Mouse (Mus musculus) T-helper 17 cell (primary cell): ENCODE measurements around the gene Myo18a.

Source experiments
- in situ Hi-C, 2 experiments: fragments of 300-600 bp; cut with MboI, MseI; formaldehyde crosslinking; loops; 1 replicate in 1 of 2; 2 replicates in 1 of 2; pipeline ENCODE4 v1.15.1; 2025; ENCODE audit warnings: high pct_unique_total_duplicates in 2 of 2

The Myo18a gene

GRCm38 (mm10) chr11:77771879-77772713, 9.1 kb downstream of the Myo18a start:
- in situ Hi-C loops = no loop called here

- in situ Hi-C loops = no loop called here
These were observed 12.8 kb downstream of the Myo18a start for GRCm38 (mm10) chr11:77775701-77776400.

- in situ Hi-C loops = no loop called here
These were observed 14.4 kb downstream of the Myo18a start for GRCm38 (mm10) chr11:77777436-77777835.

GRCm38 (mm10) chr11:77777937-77778336, 14.9 kb downstream of the Myo18a start:
- in situ Hi-C loops = no loop called here

DNA sequence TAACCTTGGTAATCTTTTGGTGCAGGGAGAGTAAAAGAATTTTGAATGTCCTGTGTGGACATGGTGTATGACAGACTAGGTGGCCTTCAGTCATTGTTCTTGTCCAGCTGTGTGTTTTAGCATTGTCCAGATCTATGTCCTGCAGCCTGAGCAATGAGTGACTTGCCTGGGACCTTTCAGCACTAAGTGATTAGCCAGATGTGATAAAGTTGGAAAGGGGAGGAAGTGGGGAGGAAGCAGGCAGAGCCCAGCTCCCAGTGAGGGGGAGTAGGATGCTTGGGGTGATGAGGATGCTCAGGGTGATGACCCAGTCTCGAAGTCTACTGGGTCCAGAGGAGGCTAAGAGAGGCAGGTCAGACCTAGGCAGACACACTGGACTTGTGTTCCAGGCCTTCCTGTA, 16.2 kb downstream of the Myo18a start:
- in situ Hi-C loops = no loop called here

DNA sequence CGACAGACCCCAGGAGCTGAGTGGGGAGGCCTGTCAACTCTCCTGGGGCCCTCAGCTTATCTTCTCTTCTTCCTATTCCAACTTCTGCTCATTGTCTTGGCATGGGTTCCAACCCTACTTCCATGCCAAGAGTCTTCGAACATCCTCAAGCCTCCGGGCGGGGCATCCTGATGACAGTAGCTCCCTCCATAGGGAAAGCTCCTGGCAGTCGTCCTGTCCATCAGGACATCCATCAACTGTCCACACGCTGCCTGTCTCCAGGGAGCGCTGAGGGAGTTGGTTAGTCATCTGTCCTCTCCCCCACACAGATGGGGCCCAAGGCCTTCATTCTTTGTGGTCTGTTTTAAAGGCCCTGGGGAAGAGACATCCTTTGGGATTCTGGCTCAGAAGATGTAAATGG, 18.0 kb downstream of the Myo18a start:
- in situ Hi-C loops = no loop called here

GRCm38 (mm10) chr11:77782104-77782815, 19.2 kb downstream of the Myo18a start:
- in situ Hi-C loops = no loop called here

GRCm38 (mm10) chr11:77783211-77783746, 20.2 kb downstream of the Myo18a start:
- in situ Hi-C loops = no loop called here

DNA sequence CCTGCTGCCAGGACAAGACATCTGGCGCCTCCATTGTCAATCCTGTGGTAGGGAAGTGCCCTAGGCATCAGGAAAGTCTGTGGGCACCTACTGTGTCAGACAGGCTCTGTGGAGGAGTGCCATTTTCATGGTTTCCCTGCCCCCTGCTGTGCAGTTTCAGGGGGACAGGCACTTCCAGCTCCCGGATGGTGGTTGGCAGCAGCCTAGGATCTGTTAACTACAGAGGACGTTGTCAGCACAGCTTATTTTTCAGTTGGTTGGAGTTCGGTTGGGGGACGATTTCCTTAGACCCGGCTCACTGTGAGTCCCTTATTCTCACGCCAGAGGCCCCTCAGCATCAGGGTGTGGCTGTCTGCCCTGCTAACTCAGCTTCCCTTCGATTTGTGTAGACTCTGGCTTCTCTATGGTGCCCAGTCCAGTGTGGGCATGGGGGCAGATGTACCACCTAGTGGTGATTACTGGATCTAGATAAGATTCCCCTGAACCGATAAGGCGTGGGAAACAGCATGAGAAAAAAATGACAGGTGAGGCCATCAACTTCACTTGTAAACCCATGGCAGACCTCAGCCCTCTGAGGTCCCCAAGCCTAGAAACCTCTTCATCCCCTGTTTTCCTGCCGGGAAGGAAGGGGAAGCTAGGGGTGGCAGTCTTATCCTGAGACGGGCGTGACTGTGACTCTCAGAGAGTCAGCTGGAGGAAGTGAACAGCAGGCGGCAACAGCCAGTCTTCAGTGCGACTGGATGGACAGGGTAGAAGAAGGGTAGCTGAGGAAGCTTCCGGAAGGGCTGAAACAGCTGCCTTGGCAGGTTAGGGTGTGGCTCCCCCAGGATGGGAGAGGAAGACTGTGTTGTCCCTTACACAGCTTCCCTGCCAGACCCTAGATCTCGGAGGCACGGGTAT, 21.0 kb downstream of the Myo18a start:
- in situ Hi-C loops = no loop called here

GRCm38 (mm10) chr11:77784894-77785293, 21.8 kb downstream of the Myo18a start:
- in situ Hi-C loops = no loop called here

- in situ Hi-C loops = no loop called here
These were observed 22.3 kb downstream of the Myo18a start for GRCm38 (mm10) chr11:77785396-77785767.

- in situ Hi-C loops = no loop called here
These were observed 22.9 kb downstream of the Myo18a start for GRCm38 (mm10) chr11:77785768-77786561.

GRCm38 (mm10) chr11:77787707-77788106, 24.7 kb downstream of the Myo18a start, which contains the start of gene Gm10277:
Gm10277 (minus strand) TSS chr11:77787747.
- in situ Hi-C loops = no loop called here

DNA sequence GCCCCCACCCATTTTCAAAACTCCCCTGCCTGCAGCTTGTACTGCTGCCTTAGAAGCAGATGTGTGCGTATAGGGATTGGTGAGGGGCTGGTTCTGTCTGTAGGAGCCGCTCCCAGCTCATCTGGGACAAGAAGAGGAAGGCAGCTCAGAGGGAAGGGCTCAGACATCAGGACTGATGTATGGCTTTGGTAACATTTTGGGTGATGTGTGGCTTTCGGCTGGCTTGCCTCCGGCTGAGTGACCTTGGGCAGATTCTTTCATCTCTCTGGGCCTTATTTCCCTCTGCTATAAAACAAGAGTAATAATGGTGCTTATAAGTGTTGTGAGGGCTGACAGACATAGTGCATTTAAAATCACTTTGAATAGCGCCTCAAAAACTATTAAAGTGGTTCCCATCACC, 26.5 kb downstream of the Myo18a start:
- in situ Hi-C loops = no loop called here

GRCm38 (mm10) chr11:77790286-77790685, 27.2 kb downstream of the Myo18a start:
- in situ Hi-C loops = no loop called here

DNA sequence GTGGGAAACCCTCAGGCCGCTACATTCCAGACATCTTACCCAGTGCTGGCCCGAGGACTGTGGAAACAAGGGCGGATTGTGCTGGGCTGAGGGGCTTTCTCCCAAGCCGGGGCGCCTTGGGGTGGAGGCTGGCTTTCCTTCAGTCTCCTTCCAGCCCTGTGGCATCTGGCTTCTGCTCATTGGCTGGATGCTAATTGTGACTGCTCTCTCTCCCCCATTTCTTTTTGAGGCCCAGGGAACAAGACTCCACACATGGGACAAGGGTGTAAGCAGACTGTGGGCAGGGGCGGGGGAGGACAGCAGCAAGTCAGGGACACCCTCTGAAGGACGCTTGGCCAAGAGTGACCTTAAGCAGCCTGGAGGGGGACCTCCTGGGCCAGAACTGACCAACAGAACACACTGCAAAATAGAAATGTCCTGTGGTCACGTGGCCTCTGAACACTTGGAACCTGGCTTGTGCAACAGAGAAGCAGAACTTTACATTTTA, 28.2 kb downstream of the Myo18a start:
- in situ Hi-C loops = no loop called here

- in situ Hi-C loops = no loop called here
These were observed 28.9 kb downstream of the Myo18a start for GRCm38 (mm10) chr11:77791752-77792565.

DNA sequence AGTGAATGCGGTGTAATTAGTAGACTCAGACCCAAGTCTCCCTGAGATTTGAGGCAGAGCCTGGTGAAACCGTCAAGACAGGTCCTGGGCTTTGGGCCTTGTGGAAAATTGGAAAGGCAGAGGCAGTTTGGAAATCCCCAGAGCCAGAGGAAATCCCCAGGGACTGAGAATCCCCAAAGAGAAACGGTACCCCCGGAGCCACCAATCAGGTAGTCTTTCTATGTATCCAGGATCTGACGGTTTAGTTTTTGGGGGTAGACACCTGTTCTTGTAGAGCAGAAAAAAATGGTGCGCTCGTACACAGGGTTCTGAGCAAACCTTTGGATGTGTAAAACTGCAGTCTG, 29.5 kb downstream of the Myo18a start:
- in situ Hi-C loops = no loop called here

DNA sequence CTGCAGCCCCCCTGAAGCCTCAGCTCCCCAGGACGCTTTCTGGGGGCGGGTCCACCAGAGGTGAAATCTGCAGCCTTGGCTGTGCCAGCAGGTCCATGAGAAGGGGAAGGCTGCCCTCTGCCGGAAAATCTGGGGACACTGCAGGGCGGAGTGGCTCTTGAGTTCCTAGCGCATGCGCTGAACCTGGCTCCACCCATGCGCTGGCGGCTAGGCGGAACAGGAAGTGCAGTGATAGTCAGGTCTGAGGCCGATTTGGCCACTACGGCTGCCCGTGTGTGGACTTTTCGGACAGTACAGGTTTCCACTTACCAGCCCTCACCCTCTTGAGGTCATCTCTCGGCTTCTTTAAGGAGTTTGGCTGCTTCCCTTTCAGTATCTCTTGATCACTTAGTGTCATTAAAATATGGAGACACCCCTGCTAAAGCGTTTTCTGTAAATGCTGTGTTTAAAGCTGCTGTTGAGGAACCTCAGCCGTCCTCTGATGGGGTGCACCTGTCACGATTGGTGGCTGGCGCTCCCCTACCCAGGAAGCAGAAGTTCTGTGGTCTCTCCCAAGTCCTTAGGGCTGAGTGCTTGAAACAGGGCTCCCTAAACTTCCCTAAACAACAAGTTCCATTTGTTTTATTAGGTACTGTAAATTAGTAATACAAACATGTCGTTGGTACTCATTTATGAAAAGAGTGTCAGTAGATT, 30.3 kb downstream of the Myo18a start:
- in situ Hi-C loops = no loop called here
